Mouse (Mus musculus) hindbrain, embryonic 15.5 days (tissue): ENCODE results near the gene Junb. TPM values are rescaled to one million over a fixed set of nuclear protein-coding genes. Genes with fewer than 3 reads are reported as not detected.
A peak's percentile ranks its signal among the peaks of the same experiment; 100 is the strongest.

ENCODE experiments used
- ATAC-seq: fragments of 200-750 bp; cut with Nextera tagmentation; 2 replicates; pipeline ENCODE4 v1.8.0; 2017; ENCODE audit warnings: low read depth, moderate number of reproducible peaks, moderate TSS enrichment; ENCODE audit not compliant: low FRiP score
- H3K27ac ChIP-seq: fragments of 300-500 bp; sonication (generic); replicated peaks from 2 replicates; pipeline ENCODE4 v1.5.1; 2015; ENCODE audit warnings: mild to moderate bottlenecking, inconsistent platforms
- H3K27me3 ChIP-seq: fragments of 300-500 bp; sonication (generic); 2 replicates; pipeline ENCODE4 v1.6.1; 2015; ENCODE audit warnings: control low read depth, inconsistent platforms
- H3K36me3 ChIP-seq: fragments of 300-500 bp; sonication (generic); 2 replicates; pipeline ENCODE4 v1.6.1; 2015; ENCODE audit warnings: control low read depth, inconsistent platforms
- H3K4me1 ChIP-seq: fragments of 300-500 bp; sonication (generic); replicated peaks from 2 replicates; pipeline ENCODE4 v1.6.1; 2015; ENCODE audit warnings: control low read depth, inconsistent platforms
- H3K4me2 ChIP-seq: fragments of 300-500 bp; sonication (generic); 2 replicates; pipeline ENCODE4 v1.6.1; 2015; ENCODE audit warnings: moderate library complexity, mild to moderate bottlenecking, inconsistent platforms
- H3K4me3 ChIP-seq: fragments of 300-500 bp; sonication (generic); 2 replicates; pipeline ENCODE4 v1.5.1; 2015; ENCODE audit warnings: mild to moderate bottlenecking, inconsistent platforms
- H3K9ac ChIP-seq: fragments of 300-500 bp; sonication (generic); 2 replicates; pipeline ENCODE4 v1.6.1; 2015; ENCODE audit warnings: inconsistent platforms
- H3K9me3 ChIP-seq: fragments of 300-500 bp; sonication (generic); 2 replicates; pipeline ENCODE4 v1.6.1; 2016; ENCODE audit warnings: control low read depth, inconsistent platforms
- WGBS: fragments of 180-500 bp; shearing (Covaris S2); methylation state at CpG from one replicate; pipeline ENCODE4 v1.1.7; 2015; 5-methylcytosine and 5-hydroxymethylcytosine counted together
- polyA plus RNA-seq: library from polyadenylated mRNA; unstranded; fragments of >200 nt; fragmentation: Nextera tagmentation; extraction: Ambion mirVana; gene quantifications from 2 replicates; pipeline ENCODE4 v1.2.1, GENCODE M21; 2015

Gene Junb
- polyA plus RNA-seq, 1 experiment from 2014 or later, result 6.8 TPM

DNA sequence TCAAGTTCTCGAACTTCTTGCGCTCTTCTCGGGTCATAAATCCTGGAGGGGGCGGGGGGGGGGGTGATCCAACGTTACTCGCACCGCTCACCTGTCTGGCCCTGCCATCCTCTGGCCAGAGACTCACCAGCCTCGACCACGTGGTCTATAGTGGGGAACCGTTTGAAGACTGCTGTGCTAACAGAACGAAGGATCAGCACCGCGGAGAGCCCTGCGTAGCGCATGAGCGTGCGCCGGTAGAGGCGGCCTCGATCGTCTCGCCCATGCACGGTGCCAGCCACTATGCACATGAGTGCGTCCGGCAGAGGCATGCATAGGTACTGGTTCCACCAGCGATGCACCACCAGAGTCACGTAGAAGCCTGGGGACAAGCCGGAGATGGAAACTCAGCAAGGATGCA lies 32.7 kb upstream of the Junb start:
- no peak overlapping the region for H3K4me2 ChIP-seq
- 14% methylated on average over 28 of the region's 28 CpGs for WGBS
- no peak for ATAC-seq
- H3K4me3 ChIP-seq, result no peak overlapping the region
- no peaks in the 10 kb centered on the region for H3K36me3 ChIP-seq
- no peak overlapping the region for H3K9ac ChIP-seq
- H3K27me3 ChIP-seq, result peaks cover 42% of the 10 kb centered on the region
- H3K9me3 ChIP-seq, result no peaks in the 10 kb centered on the region
- peaks cover 7% of the 10 kb centered on the region for H3K4me1 ChIP-seq
- H3K27ac ChIP-seq, result no peak overlapping the region

DNA sequence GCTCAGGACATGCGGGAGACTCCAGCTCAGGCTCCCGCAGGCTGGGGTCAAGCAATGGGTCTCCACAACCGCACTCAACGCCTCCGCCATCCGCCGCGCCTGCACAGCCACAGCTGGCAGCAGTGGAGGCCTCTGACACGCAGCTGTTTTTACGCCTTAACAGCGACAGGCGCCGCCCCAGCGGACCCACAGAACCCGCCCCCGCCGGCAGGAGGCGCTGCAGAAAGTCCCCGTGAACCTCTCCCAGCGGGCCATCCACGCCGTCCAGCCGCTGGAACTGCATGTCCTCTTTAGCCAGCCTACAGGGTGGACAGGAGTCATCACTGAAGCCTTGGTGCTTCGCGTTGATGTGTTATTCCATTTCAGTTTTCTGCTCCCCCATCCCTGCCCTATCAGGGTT lies 29.2 kb upstream of the Junb start:
- Histone ChIP-seq H3K9ac (no peak overlapping the region), H3K4me2 (no peak overlapping the region), H3K4me3 (no peak overlapping the region), H3K9me3 (no peaks in the 10 kb centered on the region), H3K27me3 (peaks cover 29% of the 10 kb centered on the region), H3K4me1 (no peaks in the 10 kb centered on the region), H3K27ac (no peak overlapping the region), H3K36me3 (peaks cover 3% of the 10 kb centered on the region; the same call in 1 of the 2 replicates)
- WGBS, result 13% methylated on average over 25 of the region's 25 CpGs
- no peak for ATAC-seq

DNA sequence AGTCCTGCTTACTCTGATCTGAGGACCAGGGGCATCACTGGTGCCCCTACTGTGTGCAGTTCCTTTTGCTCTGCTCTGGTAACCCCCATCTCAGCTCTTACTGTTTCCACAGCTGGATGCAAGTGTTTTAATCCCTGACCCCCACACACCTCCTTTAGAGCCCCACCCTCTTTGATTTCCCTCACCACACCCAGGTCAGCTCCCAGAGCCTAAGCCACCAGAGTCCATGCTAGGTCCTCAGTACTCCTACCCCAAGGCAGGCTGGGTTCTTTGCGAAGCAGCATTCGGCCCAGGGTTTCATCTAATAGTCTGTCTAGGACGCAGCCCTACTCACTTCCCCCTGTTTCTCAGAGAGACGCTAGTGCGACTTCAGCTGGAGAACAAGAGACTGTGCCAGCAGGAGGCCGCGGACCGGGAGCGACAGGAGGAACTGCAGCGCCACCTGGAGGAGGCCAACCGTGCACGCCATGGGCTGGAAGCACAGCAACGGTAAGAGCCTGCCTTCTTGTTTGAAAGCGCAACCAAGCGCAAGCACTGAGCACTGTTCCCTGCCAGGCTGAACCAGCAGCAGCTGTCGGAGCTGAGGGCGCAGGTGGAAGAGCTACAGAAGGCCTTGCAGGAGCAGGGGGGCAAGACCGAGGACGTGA lies 19.3 kb upstream of the Junb start:
- H3K4me3 ChIP-seq, result no peak overlapping the region
- peak; percentile 84 for ATAC-seq
- H3K27ac ChIP-seq, result no peak overlapping the region
- peaks cover 5% of the 10 kb centered on the region; the same call in 1 of the 2 replicates for H3K27me3 ChIP-seq
- peaks cover 4% of the 10 kb centered on the region; the same call in 1 of the 2 replicates for H3K36me3 ChIP-seq
- peak overlapping the region; percentile 29 for H3K4me2 ChIP-seq
- H3K9ac ChIP-seq, result no peak overlapping the region
- H3K9me3 ChIP-seq, result no peaks in the 10 kb centered on the region
- H3K4me1 ChIP-seq, result peaks cover 11% of the 10 kb centered on the region
- WGBS, result 4% methylated on average over 19 of the region's 19 CpGs

DNA sequence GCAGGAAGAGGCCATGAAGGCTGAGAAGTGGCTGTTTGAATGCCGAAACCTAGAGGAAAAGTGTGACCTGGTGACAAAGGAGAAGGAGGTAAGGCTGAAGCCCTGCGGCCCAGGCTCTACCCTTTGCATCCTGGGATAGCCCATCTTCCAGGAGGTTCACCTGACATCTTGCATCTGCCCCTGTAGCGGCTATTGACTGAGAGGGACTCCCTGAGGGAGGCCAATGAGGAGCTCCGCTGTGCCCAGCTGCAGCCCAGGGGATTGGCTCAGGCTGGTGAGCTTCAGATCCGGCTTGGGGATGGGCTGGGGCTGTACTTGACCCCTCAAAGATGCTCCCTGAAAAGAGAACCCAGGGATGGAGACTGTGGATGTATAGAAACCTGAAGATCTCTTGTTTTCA lies 18.5 kb upstream of the Junb start:
- peaks cover 11% of the 10 kb centered on the region for H3K4me1 ChIP-seq
- 83% methylated on average over 5 of the region's 5 CpGs for WGBS
- H3K27ac ChIP-seq, result no peak overlapping the region
- no peak overlapping the region for H3K4me2 ChIP-seq
- no peak overlapping the region for H3K9ac ChIP-seq
- H3K9me3 ChIP-seq, result no peaks in the 10 kb centered on the region
- peaks cover 5% of the 10 kb centered on the region; the same call in 1 of the 2 replicates for H3K27me3 ChIP-seq
- ATAC-seq, result no peak
- H3K36me3 ChIP-seq, result 0 out of 2 replicates have a peak, but pooled peaks cover 2% of the 10 kb centered on the region
- H3K4me3 ChIP-seq, result no peak overlapping the region

DNA sequence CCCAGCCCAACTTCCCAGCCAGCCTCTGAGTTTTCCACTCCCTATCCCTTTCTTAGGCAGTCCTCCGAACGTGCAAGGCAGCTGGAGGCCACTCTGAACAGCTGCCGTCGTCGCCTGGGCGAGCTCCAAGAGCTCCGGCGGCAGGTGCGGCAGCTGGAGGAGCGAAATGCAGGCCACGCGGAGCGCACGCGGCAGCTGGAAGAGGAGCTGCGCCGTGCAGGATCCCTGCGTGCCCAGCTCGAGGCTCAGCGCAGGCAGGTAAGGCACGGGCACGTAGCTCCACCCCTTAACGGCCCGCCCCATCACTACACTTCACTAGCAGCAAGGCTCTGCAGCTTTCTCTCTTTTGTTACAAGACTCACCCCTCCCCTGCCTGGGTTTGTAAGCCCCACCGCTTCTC lies 17.2 kb upstream of the Junb start:
- Histone ChIP-seq H3K27ac (no peak overlapping the region), H3K9me3 (no peaks in the 10 kb centered on the region), H3K36me3 (no peaks in the 10 kb centered on the region), H3K27me3 (peaks cover 5% of the 10 kb centered on the region; the same call in 1 of the 2 replicates), H3K4me3 (no peak overlapping the region), H3K4me2 (peak overlapping the region; percentile 28), H3K9ac (no peak overlapping the region), H3K4me1 (peaks cover 18% of the 10 kb centered on the region)
- no peak for ATAC-seq
- WGBS, result 18% methylated on average over 25 of the region's 25 CpGs

DNA sequence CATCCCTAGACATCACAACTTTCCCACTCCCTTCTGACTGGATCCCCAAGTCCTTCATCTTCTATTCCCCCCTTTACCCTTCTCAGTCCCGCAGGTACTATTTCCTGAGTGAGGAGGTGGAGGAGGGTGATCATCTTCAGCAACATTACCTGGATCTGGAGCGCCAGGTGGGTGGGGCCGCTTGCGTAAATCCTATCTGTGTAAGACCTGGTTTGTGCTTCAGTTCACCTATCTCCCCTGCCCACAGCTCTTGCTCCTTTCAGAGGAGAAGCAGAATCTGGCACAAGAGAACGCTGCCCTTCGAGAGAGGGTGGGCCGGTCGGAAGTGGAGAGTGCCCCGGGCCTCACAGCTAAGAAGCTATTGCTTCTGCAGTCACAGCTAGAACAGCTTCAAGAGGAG lies 15.9 kb upstream of the Junb start:
- H3K4me3 ChIP-seq, result no peak overlapping the region
- H3K4me2 ChIP-seq, result no peak overlapping the region
- H3K9me3 ChIP-seq, result no peaks in the 10 kb centered on the region
- H3K9ac ChIP-seq, result no peak overlapping the region
- no peak overlapping the region for H3K27ac ChIP-seq
- H3K36me3 ChIP-seq, result no peaks in the 10 kb centered on the region
- 94% methylated on average over 9 of the region's 9 CpGs for WGBS
- H3K4me1 ChIP-seq, result peaks cover 24% of the 10 kb centered on the region
- no peak for ATAC-seq
- H3K27me3 ChIP-seq, result peaks cover 5% of the 10 kb centered on the region; the same call in 1 of the 2 replicates

DNA sequence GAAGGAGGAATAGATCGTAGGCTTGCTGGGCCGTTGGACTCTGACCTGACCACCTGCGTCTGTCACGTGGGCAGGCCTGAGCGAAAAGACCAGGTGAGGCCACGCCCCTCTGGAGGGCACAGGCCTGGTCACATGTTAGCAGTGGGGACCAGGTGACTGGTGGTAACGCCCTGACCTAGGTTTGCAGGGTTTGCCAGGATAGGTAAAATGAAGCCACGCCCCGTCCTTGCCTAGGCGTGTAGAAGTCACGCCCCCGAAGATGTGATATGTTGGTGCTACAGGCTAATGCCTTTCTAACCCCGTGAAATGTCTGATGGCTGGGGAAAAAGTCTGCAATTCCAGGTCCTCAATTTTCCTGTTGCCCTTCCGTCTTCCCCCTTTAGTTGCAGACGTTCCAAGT lies 12.3 kb upstream of the Junb start:
- Histone ChIP-seq H3K4me2 (peak overlapping the region; percentile 73), H3K9me3 (no peaks in the 10 kb centered on the region), H3K4me1 (peaks cover 29% of the 10 kb centered on the region), H3K9ac (peak overlapping the region; percentile 74), H3K27me3 (peaks cover 16% of the 10 kb centered on the region), H3K36me3 (no peaks in the 10 kb centered on the region), H3K4me3 (peak overlapping the region; percentile 65), H3K27ac (peak overlapping the region; percentile 85)
- WGBS, result under 1% methylated on average over 15 of the region's 15 CpGs
- ATAC-seq, result peak; percentile 49

DNA sequence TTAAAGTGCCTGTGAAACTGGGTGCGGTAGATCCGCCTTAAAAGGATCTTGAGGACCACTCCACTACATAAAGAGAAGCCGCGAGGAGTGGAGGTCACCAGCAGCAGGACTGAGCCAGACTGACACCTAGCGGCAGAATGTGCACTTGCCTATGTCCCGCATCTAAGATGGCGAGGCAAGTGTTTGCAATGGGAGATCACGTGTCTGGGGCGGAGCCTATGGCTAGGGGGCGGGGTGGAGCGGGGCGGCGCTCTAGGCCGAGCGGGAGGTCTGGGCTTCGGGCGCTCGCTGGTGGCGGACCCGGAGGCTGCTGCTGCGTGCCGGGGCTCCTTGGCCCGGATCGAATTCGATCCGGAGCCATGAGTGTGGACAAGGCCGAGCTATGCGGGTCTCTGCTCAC lies 11.8 kb upstream of the Junb start, which contains the start of gene Hook2:
Gene Hook2, plus strand, starts transcription at position 255 of the 400 bp plus-strand sequence.
- peak within 1 kb of the TSS; percentile 65 for H3K4me3 ChIP-seq
- H3K27me3 ChIP-seq, result peaks cover 16% of the 10 kb centered on the region
- no peaks in the 10 kb centered on the region for H3K9me3 ChIP-seq
- peaks cover 30% of the 10 kb centered on the region for H3K4me1 ChIP-seq
- peak within 1 kb of the TSS; percentile 74 for H3K9ac ChIP-seq
- peak within 1 kb of the TSS; percentile 85 for H3K27ac ChIP-seq
- peak within 1 kb of the TSS; percentile 73 for H3K4me2 ChIP-seq
- ATAC-seq, result peak; percentile 88
- no peaks in the 10 kb centered on the region for H3K36me3 ChIP-seq
- under 1% methylated on average over 28 of the region's 28 CpGs for WGBS

DNA sequence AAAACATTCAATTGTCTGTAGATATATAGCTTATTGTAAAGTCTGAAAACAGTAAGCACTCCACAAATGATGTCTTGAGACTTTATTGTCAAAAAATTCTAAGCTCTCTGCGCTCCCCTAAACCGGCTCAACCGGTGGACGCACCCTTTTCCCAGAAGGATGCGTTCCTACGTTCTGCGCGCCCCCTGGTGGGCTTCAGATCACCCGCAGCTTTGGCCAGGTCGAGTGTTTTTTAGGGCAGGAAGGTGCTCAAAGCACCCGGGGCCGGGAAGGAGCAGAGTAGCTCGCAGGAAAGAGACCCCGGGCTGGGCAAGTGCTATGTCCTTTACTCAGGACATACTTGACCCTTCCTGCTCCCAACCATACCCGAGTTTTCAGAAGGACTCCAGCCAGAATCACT lies 11.3 kb upstream of the Junb start:
- Histone ChIP-seq H3K4me3 (peak overlapping the region; percentile 65), H3K9ac (peak overlapping the region; percentile 74), H3K27me3 (peaks cover 12% of the 10 kb centered on the region), H3K9me3 (no peaks in the 10 kb centered on the region), H3K36me3 (no peaks in the 10 kb centered on the region), H3K4me1 (peaks cover 36% of the 10 kb centered on the region), H3K27ac (peak overlapping the region; percentile 85), H3K4me2 (peak overlapping the region; percentile 73)
- WGBS, result under 1% methylated on average over 15 of the region's 15 CpGs
- ATAC-seq, result peak; percentile 25

DNA sequence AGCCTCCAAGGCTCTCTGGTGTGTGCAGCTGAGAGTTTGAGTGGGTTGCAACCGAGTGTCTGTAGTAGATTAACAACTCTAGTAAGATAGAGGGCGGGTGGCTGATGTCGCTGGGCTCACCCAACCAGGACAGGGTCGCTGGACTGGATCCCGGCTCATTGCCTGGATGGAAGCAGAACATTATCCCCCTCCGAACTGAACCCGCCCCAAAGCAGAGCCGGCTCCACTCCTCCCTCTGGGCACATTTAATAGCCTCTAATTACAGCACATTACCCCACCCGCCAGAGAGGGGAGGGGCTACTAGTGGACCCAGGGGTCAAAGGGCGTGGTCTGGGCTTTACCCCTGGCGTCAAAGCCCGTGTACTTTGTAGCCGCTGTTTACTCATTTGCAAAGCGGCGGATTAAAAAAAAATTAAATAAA lies 10.8 kb upstream of the Junb start:
- Histone ChIP-seq H3K4me2 (peak overlapping the region; percentile 73), H3K4me1 (peaks cover 40% of the 10 kb centered on the region), H3K9me3 (no peaks in the 10 kb centered on the region), H3K27me3 (peaks cover 11% of the 10 kb centered on the region), H3K9ac (no peak overlapping the region), H3K4me3 (peak overlapping the region; percentile 65), H3K27ac (no peak overlapping the region), H3K36me3 (no peaks in the 10 kb centered on the region)
- ATAC-seq, result no peak
- 17% methylated on average over 15 of the region's 15 CpGs for WGBS

DNA sequence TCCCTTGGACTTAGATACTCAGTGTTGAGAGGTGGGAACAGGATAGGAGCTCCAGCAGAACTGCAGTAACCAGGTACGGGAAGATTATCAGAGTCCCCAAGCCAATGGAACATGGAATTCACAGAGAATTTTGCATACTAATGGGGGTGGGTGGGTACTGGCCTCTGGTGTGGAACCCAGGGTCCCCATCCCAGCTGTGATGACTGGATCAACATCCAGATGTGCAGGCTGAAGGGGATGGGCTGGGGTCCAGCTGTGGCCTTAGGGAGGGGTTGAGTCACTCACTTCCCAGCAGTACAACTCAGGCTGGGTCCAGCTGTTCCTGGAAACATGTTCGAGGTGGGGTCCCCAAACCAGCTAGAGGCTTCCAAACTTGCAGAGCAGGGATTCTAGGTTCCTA lies 9.4 kb upstream of the Junb start:
- Histone ChIP-seq H3K36me3 (no peaks in the 10 kb centered on the region), H3K4me2 (no peak overlapping the region), H3K27me3 (peaks cover 11% of the 10 kb centered on the region), H3K4me1 (peaks cover 41% of the 10 kb centered on the region), H3K27ac (no peak overlapping the region), H3K4me3 (no peak overlapping the region), H3K9ac (no peak overlapping the region), H3K9me3 (no peaks in the 10 kb centered on the region)
- ATAC-seq, result no peak
- WGBS, result 76% methylated on average over 2 of the region's 2 CpGs

DNA sequence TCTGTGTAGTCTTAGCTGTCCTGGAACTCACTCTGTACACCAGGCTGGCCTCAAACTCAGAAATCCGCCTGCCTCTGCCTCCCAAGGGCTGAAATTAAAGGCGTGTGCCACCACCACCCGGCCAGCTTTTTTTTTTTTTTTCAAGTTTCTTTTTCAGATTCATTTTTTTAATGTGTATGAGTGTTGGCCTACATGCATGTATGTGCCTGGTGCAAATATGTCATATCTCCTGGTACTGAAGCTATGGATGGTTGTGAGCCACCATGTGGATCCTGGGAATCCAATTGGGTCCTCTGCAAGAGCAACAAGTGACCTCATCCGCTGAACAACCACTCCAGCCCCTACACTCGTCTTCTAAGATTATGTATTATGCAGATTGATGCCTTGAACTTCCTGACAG lies 8.9 kb upstream of the Junb start:
- no peak overlapping the region for H3K27ac ChIP-seq
- no peak overlapping the region for H3K4me2 ChIP-seq
- no peaks in the 10 kb centered on the region for H3K36me3 ChIP-seq
- H3K9me3 ChIP-seq, result no peaks in the 10 kb centered on the region
- no peak for ATAC-seq
- no peak overlapping the region for H3K4me3 ChIP-seq
- H3K9ac ChIP-seq, result no peak overlapping the region
- H3K4me1 ChIP-seq, result peaks cover 41% of the 10 kb centered on the region
- WGBS, result 80% methylated on average over 5 of the region's 5 CpGs
- peaks cover 11% of the 10 kb centered on the region for H3K27me3 ChIP-seq
